Mouse (Mus musculus): Measurements from ENCODE around the gene Chn2.

- no peak for TF ChIP-seq ZC3H11A (IDR thresholded peaks at IDR 0.05; ENCODE audit: low read depth, low read length)
- TF ChIP-seq ZNF384 (IDR thresholded peaks at IDR 0.05; ENCODE audit: low read depth, low read length): no peak
- TF ChIP-seq POLR2A (IDR thresholded peaks at IDR 0.05; ENCODE audit: low read depth, low read length): no peak
- TF ChIP-seq USF1 (IDR thresholded peaks at IDR 0.05; ENCODE audit: low read depth, low read length): no peak
Observed at GRCm38 (mm10) chr6:54166991-54167546, 127.7 kb downstream of the Chn2 start.
